Mouse (Mus musculus) erythroblast, embryonic 14.5 days (primary cell): ENCODE results near the gene Crp.

ENCODE experiments used
- GATA1 ChIP-seq: IDR thresholded peaks from 2 replicates; pipeline ENCODE4 v1.6.1; 2012; ENCODE audit warnings: low read length, inconsistent platforms, mixed read lengths
- TAL1 ChIP-seq: IDR thresholded peaks from 3 replicates; pipeline ENCODE4 v1.6.1; 2012; ENCODE audit warnings: low read length, inconsistent platforms, mixed read lengths

DNA sequence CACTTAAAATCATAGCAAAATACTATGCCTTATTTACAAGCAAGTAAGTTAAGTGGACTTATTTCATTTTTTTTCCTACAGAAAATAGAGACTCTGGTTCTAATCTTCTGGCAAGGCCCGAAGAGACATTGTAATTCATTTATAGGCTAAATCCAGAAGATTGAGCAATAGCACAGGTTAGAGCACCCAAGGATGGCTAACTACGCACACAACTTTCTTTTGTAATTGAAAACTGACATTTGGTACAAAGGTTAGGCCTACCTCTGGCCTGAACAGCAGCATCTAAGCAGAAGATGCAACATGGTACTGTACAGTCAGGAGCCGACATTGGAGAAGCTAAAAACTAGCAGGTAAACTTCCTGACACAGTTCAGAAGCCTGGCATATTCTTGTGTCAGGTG, 4.0 kb downstream of the Crp start:
- TF ChIP-seq GATA1 (no peak), TAL1 (no peak)
